Mouse (Mus musculus): ENCODE results near the gene Rufy2. TPM values are rescaled to one million over a fixed set of nuclear protein-coding genes. Genes with fewer than 3 reads are reported as not detected.
A peak's percentile ranks its signal among the peaks of the same experiment; 100 is the strongest.

Rufy2 gene
- polyA plus RNA-seq, 1 experiment = 0.43 TPM

DNA sequence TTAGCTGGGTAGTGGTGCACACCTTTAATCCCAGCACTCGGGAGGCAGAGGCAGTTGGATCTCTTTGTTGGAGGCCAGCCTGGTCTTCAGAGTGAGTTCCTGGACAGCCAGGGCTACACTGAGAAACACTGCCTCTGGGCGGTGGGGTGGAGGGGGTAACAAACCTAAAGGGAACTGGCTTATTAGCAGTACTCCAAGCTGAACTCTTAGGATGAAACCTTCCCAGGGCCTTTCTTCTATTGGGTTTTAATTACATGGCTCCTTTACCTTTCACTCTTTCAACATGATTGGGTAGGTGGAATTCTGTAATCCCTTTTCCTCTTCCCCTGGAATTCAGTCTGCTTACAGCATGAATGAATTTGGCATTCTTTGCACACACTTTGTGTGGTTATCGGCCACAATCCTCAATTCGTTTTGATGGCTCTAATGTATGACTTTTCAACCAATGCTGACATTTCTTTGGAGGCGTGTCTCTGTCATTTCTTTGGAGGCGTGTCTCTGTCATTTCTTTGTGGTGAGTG, 45.5 kb downstream of the Rufy2 start:
- Histone ChIP-seq H3K36me3 (replicated peaks; ENCODE audit: low read length) (no peaks in the 10 kb centered on the region), H3K27me3 (replicated peaks) (peaks cover 2% of the 10 kb centered on the region), H3K4me3 (replicated peaks) (peak overlapping the region; percentile 7), H3K9me3 (peaks cover 8% of the 10 kb centered on the region), H3K4me1 (peaks cover 33% of the 10 kb centered on the region)
- TF ChIP-seq GATA1 (IDR thresholded peaks at IDR 0.05; ENCODE audit: borderline replicate concordance, low read length) (no peak), FLI1 (IDR thresholded peaks at IDR 0.05; ENCODE audit: low read length) (no peak)

DNA sequence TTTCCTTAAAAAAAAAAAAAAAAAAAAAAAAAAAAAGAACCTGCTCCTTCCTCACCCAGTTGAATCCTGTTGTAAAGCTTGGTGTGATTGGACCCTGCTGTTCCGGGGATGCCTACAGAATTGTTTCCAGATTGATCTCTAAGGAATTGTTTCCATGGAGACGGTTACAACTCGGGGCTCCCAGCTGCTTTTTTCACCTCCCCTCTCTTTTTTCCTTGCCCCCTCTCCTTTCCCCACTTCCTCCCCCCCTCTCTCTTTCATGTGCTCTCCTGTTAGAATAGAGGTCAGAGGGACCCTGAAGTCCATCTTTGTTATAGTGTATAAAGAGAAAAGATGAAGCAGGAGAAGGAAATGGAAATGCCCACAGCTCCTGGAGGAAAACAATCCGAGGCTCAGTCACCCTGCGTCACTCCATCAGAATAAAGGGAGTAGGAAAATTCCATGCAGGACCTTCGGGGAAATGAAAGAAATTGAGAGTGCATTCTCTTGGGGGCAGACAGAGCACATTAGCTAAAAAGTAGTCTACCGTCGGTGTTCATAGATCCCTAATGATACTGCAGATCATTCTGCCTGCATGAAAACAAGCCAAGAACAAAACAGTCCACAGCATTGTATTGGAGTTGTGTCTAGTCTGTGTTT, 46.3 kb downstream of the Rufy2 start:
- H3K4me1 ChIP-seq = peaks cover 26% of the 10 kb centered on the region
- TF ChIP-seq FLI1 (IDR thresholded peaks at IDR 0.05; ENCODE audit: low read length) (no peak), GATA1 (IDR thresholded peaks at IDR 0.05; ENCODE audit: borderline replicate concordance, low read length) (no peak)

DNA sequence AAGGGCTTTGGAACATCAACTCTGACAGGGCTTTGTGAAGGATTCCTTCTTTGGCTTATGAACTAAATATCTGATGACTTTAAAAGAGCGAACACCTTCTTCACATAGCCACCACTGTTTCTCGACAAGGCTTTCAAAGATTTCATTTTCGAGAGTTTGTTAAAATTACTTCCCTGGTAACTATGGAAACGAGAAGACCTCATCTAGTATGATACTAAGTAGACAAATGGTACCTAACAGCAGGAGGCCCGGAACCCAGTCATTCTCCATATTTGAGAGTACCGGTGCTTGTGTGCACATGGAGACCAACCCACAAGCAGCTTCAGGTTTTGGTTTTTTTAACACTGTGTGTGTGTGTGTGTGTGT, 46.8 kb downstream of the Rufy2 start:
- TF ChIP-seq GATA1 (IDR thresholded peaks at IDR 0.05; ENCODE audit: borderline replicate concordance, low read length) (no peak), FLI1 (IDR thresholded peaks at IDR 0.05; ENCODE audit: low read length) (no peak)
- Histone ChIP-seq H3K4me1 (peaks cover 21% of the 10 kb centered on the region), H3K27me3 (replicated peaks) (peaks cover 2% of the 10 kb centered on the region), H3K4me3 (replicated peaks) (no peak overlapping the region), H3K9me3 (peaks cover 8% of the 10 kb centered on the region), H3K36me3 (replicated peaks; ENCODE audit: low read length) (no peaks in the 10 kb centered on the region)

More for the DNA sequence above, 46.3 kb downstream of the Rufy2 start:
- H3K4me3 ChIP-seq (replicated peaks) = no peak overlapping the region
- H3K27me3 ChIP-seq (replicated peaks) = peaks cover 2% of the 10 kb centered on the region
- no peaks in the 10 kb centered on the region for H3K36me3 ChIP-seq (replicated peaks; ENCODE audit: low read length)
- H3K9me3 ChIP-seq = peaks cover 8% of the 10 kb centered on the region

DNA sequence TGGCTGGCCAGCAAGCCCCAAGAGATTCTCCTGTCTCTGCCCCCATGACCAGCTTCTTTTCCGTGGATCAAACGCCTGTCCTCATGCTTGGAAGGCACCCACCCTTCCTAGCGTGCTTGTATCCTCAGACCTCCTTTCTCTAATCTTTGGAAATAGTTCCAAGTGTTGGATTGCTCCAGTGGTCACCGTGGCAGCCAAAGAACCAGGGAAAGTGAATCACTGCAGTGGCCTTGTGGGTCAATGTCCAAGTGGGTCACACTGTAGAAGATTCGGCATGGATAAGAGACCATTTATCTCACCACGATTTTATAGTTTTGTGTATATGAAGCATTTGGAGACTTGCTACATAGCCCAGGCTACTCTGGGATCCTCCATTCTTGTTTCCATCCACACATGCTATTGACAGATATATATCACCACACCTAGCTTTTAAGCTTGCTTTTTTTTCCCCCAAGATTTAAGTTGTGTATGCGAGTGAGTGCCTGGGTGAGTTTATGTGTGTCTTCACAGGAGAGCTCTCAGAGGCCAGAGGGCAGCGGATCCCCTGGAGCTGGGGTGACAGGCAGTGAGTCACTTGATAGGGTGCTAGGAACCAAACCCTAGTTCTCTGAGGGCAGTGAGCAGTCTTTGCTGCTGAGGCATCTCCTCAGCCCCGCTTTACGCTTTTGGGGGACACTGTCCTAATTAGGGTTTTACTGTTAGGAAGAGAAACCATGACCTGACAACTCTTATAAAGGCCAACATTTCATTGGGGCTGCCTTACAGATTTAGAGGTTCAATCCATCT, 47.5 kb downstream of the Rufy2 start:
- H3K4me1 ChIP-seq = peaks cover 21% of the 10 kb centered on the region

DNA sequence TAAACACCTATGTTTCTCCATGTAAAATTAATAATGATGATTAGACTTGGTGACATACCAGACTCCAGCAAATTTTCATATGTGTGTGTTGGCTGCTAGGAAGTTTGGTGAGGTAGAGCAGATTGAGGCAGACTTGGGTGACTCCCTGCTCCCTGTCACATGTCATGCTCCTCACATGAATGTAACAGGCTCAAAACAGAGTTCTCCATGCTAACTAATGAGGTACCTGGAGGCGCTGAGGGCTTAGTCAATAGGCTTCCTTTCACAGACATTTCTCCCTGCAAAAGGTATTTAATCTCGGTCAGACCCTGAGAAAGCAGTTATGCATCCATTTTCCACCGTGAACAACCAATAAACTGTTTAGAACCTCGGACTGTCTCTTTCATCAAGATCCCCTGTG, 48.4 kb downstream of the Rufy2 start:
- H3K4me1 ChIP-seq = peaks cover 21% of the 10 kb centered on the region
- no peak overlapping the region for H3K4me3 ChIP-seq (replicated peaks)
- peaks cover 2% of the 10 kb centered on the region for H3K27me3 ChIP-seq (replicated peaks)
- H3K36me3 ChIP-seq (replicated peaks; ENCODE audit: low read length) = no peaks in the 10 kb centered on the region
- H3K9me3 ChIP-seq = peaks cover 8% of the 10 kb centered on the region
- no peak for TF ChIP-seq FLI1 (IDR thresholded peaks at IDR 0.05; ENCODE audit: low read length)
- no peak for TF ChIP-seq GATA1 (IDR thresholded peaks at IDR 0.05; ENCODE audit: borderline replicate concordance, low read length)

More for the DNA sequence above, 47.5 kb downstream of the Rufy2 start:
- TF ChIP-seq GATA1 (IDR thresholded peaks at IDR 0.05; ENCODE audit: borderline replicate concordance, low read length) (no peak), FLI1 (IDR thresholded peaks at IDR 0.05; ENCODE audit: low read length) (no peak)
- Histone ChIP-seq H3K9me3 (peaks cover 8% of the 10 kb centered on the region), H3K36me3 (replicated peaks; ENCODE audit: low read length) (no peaks in the 10 kb centered on the region), H3K27me3 (replicated peaks) (peaks cover 2% of the 10 kb centered on the region), H3K4me3 (replicated peaks) (no peak overlapping the region)

DNA sequence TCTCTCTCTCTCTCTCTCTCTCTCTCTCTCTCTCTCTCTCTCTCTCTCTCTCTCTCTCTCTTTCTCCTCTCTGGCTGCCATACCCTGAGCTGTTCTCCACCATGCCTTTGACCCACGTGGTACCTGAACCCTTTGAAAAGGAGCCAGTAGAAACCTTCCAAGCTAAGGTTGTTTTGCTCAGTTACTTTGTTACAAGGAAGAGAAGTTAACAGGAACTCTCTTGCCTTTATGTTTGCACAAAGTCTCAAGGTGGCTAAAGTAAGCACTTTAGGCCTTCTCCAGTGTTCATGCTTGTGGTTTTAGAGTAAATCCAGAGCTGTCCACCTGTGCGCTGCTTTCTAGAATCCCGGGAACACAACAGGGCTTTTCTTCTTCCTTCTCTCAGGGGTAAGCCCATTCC, 52.2 kb downstream of the Rufy2 start:
- Histone ChIP-seq H3K9me3 (peaks cover 8% of the 10 kb centered on the region), H3K4me3 (replicated peaks) (no peak overlapping the region), H3K36me3 (replicated peaks; ENCODE audit: low read length) (no peaks in the 10 kb centered on the region), H3K4me1 (peaks cover 16% of the 10 kb centered on the region), H3K27me3 (replicated peaks) (peaks cover 4% of the 10 kb centered on the region)
- no peak for TF ChIP-seq GATA1 (IDR thresholded peaks at IDR 0.05; ENCODE audit: borderline replicate concordance, low read length)
- no peak for TF ChIP-seq FLI1 (IDR thresholded peaks at IDR 0.05; ENCODE audit: low read length)

DNA sequence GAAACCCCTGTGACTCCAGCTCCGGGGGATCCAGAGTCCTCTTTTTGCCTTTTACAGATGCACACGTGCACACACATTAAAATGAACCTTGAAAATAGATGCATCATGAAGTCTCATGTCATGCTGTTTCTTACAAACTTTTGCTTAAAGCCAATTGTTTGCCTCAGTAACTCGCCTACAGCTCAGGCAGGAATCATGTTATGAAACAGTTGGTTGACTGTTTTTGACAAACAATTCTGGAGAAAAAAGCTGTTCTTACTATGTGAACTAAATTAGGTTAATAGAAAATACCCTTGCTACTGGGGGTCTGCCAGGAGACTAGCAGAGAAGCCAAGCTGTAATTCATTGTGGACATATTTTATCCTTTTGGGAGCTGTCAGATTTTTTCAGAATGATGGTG, 52.9 kb downstream of the Rufy2 start:
- Histone ChIP-seq H3K4me3 (replicated peaks) (no peak overlapping the region), H3K27me3 (replicated peaks) (peaks cover 6% of the 10 kb centered on the region), H3K36me3 (replicated peaks; ENCODE audit: low read length) (no peaks in the 10 kb centered on the region), H3K9me3 (peaks cover 5% of the 10 kb centered on the region), H3K4me1 (peaks cover 16% of the 10 kb centered on the region)
- TF ChIP-seq FLI1 (IDR thresholded peaks at IDR 0.05; ENCODE audit: low read length) = no peak
- TF ChIP-seq GATA1 (IDR thresholded peaks at IDR 0.05; ENCODE audit: borderline replicate concordance, low read length) = no peak

DNA sequence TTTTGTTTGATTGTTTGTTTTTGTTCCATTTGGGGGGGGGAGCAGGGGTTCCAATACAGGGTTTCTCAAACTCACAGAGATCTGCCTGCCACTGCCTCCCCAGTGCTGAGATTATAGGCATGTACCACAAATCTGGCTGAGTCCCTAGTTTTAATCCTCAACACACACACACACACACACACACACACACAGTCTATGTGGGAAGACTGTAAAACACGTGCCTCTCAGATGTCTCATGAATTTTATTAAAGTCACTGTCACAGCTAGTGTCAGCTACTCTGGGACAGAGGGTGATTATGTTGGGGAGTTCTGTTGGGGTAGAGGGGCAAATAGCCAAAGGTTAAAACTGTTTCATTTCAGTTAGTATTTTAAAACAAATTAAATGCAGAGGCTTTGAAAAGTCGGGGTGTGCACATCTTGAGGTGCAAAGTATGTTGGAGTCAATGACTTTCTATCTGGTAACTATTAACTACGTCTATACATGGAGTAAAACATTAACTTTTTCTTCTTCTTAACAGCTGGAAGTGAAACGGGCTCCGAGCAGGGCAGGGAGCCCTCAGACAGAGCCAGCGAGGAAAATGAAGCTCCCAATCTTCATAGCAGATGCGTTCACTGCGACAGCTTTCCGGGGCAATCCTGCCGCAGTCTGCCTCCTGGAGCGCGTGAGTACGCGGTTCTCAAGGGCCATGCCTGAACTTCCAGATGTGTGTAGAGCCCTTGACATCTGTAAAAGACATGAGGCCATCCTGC, 58.7 kb downstream of the Rufy2 start:
- no peak overlapping the region for H3K4me3 ChIP-seq (replicated peaks)
- peaks cover 9% of the 10 kb centered on the region for H3K4me1 ChIP-seq
- no peak for TF ChIP-seq FLI1 (IDR thresholded peaks at IDR 0.05; ENCODE audit: low read length)
- TF ChIP-seq GATA1 (IDR thresholded peaks at IDR 0.05; ENCODE audit: borderline replicate concordance, low read length) = no peak
- H3K9me3 ChIP-seq = no peaks in the 10 kb centered on the region
- H3K27me3 ChIP-seq (replicated peaks) = peaks cover 4% of the 10 kb centered on the region
- no peaks in the 10 kb centered on the region for H3K36me3 ChIP-seq (replicated peaks; ENCODE audit: low read length)

DNA sequence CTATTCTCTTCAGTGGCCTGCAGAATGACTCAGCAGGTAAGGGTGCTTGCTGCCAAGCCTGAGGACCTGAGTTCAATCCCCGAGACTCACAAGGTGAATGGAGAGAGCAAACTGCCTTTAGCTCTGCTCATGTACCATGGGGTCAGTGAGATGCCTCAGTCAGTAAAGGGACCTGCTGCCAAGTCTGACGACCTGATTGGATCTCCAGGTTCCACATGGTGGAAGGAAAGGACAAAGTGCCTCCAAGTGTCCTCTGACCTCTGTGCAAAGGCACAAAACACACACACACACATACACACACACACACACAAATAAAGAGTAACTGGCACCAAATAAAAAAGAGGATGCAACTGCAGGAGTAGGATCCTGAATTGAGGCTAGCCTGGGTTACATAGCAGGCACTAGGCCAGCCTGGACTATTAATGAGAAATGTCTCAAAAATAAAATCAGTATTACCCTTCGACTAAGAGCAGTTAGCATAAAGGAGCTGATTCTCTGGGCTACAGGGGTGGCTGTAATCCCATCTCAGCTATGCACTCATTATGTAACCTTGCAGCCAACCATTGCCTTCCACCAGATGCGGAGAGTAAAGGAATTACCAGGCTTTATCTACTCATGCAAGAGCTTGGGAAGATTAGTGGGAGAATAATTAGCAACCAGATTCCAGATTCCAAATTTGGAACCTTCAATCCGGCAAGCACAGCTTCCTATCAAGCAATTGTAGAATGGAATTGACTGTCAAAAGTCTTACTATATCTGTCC, 60.0 kb downstream of the Rufy2 start:
- Histone ChIP-seq H3K36me3 (replicated peaks; ENCODE audit: low read length) (no peaks in the 10 kb centered on the region), H3K4me3 (replicated peaks) (no peak overlapping the region), H3K27me3 (replicated peaks) (peaks cover 5% of the 10 kb centered on the region), H3K4me1 (no peaks in the 10 kb centered on the region), H3K9me3 (no peaks in the 10 kb centered on the region)
- no peak for TF ChIP-seq GATA1 (IDR thresholded peaks at IDR 0.05; ENCODE audit: borderline replicate concordance, low read length)
- TF ChIP-seq FLI1 (IDR thresholded peaks at IDR 0.05; ENCODE audit: low read length) = no peak
